Mouse (Mus musculus) G1E (cell line): Measurements from ENCODE around the gene Tmem237. TPM values are rescaled to one million over a fixed set of nuclear protein-coding genes. Genes with fewer than 3 reads are reported as not detected.

Experiments used
- ATAC-seq: 2 replicates; pipeline ENCODE4 v1.8.0; 2016; ENCODE audit warnings: mild to moderate bottlenecking; ENCODE audit not compliant: insufficient number of reproducible peaks, poor library complexity, low FRiP score, severe bottlenecking; ENCODE audit errors: extremely low read depth
- DNase-seq: peaks from one replicate; pipeline ENCODE4 v3.0.0; 2012; ENCODE audit warnings: low spot score
- H3K27me3 ChIP-seq: 2 replicates; pipeline ENCODE4 v1.6.1; 2012; ENCODE audit warnings: mild to moderate bottlenecking, low read length, inconsistent platforms; ENCODE audit not compliant: insufficient read depth
- H3K36me3 ChIP-seq: replicated peaks from 2 replicates; pipeline ENCODE3; 2012; ENCODE audit warnings: mild to moderate bottlenecking, inconsistent platforms
- H3K4me1 ChIP-seq: 2 replicates; pipeline ENCODE4 v1.6.1; 2012; ENCODE audit warnings: low read depth, low read length, inconsistent platforms, mixed read lengths; ENCODE audit not compliant: insufficient read depth
- H3K4me3 ChIP-seq: 2 replicates; pipeline ENCODE4 v1.5.1; 2012; ENCODE audit warnings: low read depth, mild to moderate bottlenecking, inconsistent platforms, low read length, moderate library complexity, mixed read lengths
- H3K9me3 ChIP-seq: replicated peaks from 2 replicates; pipeline ENCODE4 v1.6.1; 2012; ENCODE audit warnings: inconsistent platforms
- CTCF ChIP-seq: IDR thresholded peaks from 2 replicates; pipeline ENCODE4 v1.5.1; 2012; ENCODE audit warnings: low read depth, low read length, inconsistent platforms, mixed read lengths
- GATA1 ChIP-seq: IDR thresholded peaks from 2 replicates; pipeline ENCODE4 v1.6.1; 2012; ENCODE audit warnings: borderline replicate concordance, low read length, inconsistent platforms, mixed read lengths
- GATA2 ChIP-seq: IDR thresholded peaks from 2 replicates; pipeline ENCODE4 v1.6.1; 2012; ENCODE audit warnings: low read depth, low read length, inconsistent platforms, borderline replicate concordance
- POLR2AphosphoS5 ChIP-seq: IDR thresholded peaks from 2 replicates; pipeline ENCODE4 v1.6.1; 2012; ENCODE audit warnings: low read depth, low read length, inconsistent platforms; ENCODE audit not compliant: insufficient replicate concordance
- TAL1 ChIP-seq: conservative IDR thresholded peaks from 2 replicates; pipeline ENCODE4 v1.6.1; 2012; ENCODE audit warnings: low read depth, low read length, inconsistent platforms, mixed read lengths
- polyA plus RNA-seq: library from polyadenylated mRNA; stranded (reverse); fragments of >175 nt; gene quantifications from 2 replicates; pipeline ENCODE4 v1.2.3, GENCODE M21; 2012
- total RNA-seq, 2 experiments: library from RNA; stranded (forward) in 1 of 2; stranded (reverse) in 1 of 2; fragments of 200-1000 nt in 1 of 2; fragments of >200 nt in 1 of 2; fragmentation: Nextera tagmentation in 1 of 2; gene quantifications; 2 replicates each; pipeline ENCODE4 v1.2.3; 2014 to 2017

Gene Tmem237
- total and polyA plus RNA-seq, 3 experiments = 3.3 to 39.0 (median 9.7) TPM

- Histone ChIP-seq H3K4me3 (no peak overlapping the region), H3K27me3 (peaks cover 13% of the 10 kb centered on the region), H3K36me3 (no peaks in the 10 kb centered on the region), H3K4me1 (no peaks in the 10 kb centered on the region), H3K9me3 (no peaks in the 10 kb centered on the region)
- no peak for ATAC-seq
- TF ChIP-seq GATA1 (no peak), TAL1 (no peak), CTCF (no peak), GATA2 (no peak), POLR2AphosphoS5 (no peak)
- no peak for DNase-seq
These were observed 56.5 kb downstream of the Tmem237 start for GRCm38 (mm10) chr1:59063697-59064096.

GRCm38 (mm10) chr1:59056955-59057354 lies 63.3 kb downstream of the Tmem237 start:
- Histone ChIP-seq H3K4me1 (no peaks in the 10 kb centered on the region), H3K27me3 (peaks cover 14% of the 10 kb centered on the region; the same call in 1 of the 2 replicates), H3K9me3 (no peaks in the 10 kb centered on the region), H3K4me3 (no peak overlapping the region), H3K36me3 (no peaks in the 10 kb centered on the region)
- DNase-seq (no peak), ATAC-seq (no peak)
- TF ChIP-seq GATA2 (no peak), CTCF (no peak), TAL1 (no peak), POLR2AphosphoS5 (no peak), GATA1 (no peak)

GRCm38 (mm10) chr1:59051306-59051705 lies 68.9 kb downstream of the Tmem237 start:
- Histone ChIP-seq H3K4me1 (no peaks in the 10 kb centered on the region), H3K4me3 (no peak overlapping the region), H3K36me3 (no peaks in the 10 kb centered on the region), H3K27me3 (peaks cover 13% of the 10 kb centered on the region; the same call in 1 of the 2 replicates), H3K9me3 (no peaks in the 10 kb centered on the region)
- DNase-seq (no peak), ATAC-seq (no peak)
- TF ChIP-seq TAL1 (no peak), CTCF (no peak), POLR2AphosphoS5 (no peak), GATA1 (no peak), GATA2 (no peak)

Other genes with a start within 250 kb of the Tmem237 start
- gene Trak2, start 147.0 kb downstream of the Tmem237 start, total RNA-seq (2014; fragmentation: Nextera tagmentation) = 88.5 and 143 TPM in 2 replicates
- gene Trak2, start 147.0 kb downstream of the Tmem237 start, total RNA-seq (2017) = 55.3 and 59.9 TPM in 2 replicates
- 89.6 and 110 TPM in 2 replicates for gene Trak2, start 147.0 kb downstream of the Tmem237 start, polyA plus RNA-seq
- gene Stradb, start 146.9 kb downstream of the Tmem237 start, total RNA-seq (2014; fragmentation: Nextera tagmentation) = 82.2 and 115 TPM in 2 replicates
- gene Stradb, start 146.9 kb downstream of the Tmem237 start, total RNA-seq (2017) = 21.1 and 23.3 TPM in 2 replicates
- gene Stradb, start 146.9 kb downstream of the Tmem237 start, polyA plus RNA-seq = 4.8 and 6.3 TPM in 2 replicates
- gene C2cd6, start 25.5 kb downstream of the Tmem237 start, total RNA-seq (2014; fragmentation: Nextera tagmentation) = not detected in 2 replicates
- 0.06 TPM in 1 of 2 replicates, not detected in the other for gene C2cd6, start 25.5 kb downstream of the Tmem237 start, total RNA-seq (2017)
- gene C2cd6, start 25.5 kb downstream of the Tmem237 start, polyA plus RNA-seq = not detected in 2 replicates
- 1.4 TPM in 1 of 2 replicates, not detected in the other for gene Mpp4, start 43.0 kb upstream of the Tmem237 start, total RNA-seq (2014; fragmentation: Nextera tagmentation)
- gene Mpp4, start 43.0 kb upstream of the Tmem237 start, total RNA-seq (2017) = 0.87 and 1.6 TPM in 2 replicates
- gene Mpp4, start 43.0 kb upstream of the Tmem237 start, polyA plus RNA-seq = 0.05 TPM in 1 of 2 replicates, not detected in the other
- gene Als2, start 116.8 kb upstream of the Tmem237 start, total RNA-seq (2014; fragmentation: Nextera tagmentation) = 23.0 and 30.3 TPM in 2 replicates
- 40.0 and 42.6 TPM in 2 replicates for gene Als2, start 116.8 kb upstream of the Tmem237 start, total RNA-seq (2017)
- 4.0 and 6.9 TPM in 2 replicates for gene Als2, start 116.8 kb upstream of the Tmem237 start, polyA plus RNA-seq
- gene Cdk15, start 136.5 kb upstream of the Tmem237 start, total RNA-seq (2014; fragmentation: Nextera tagmentation) = not detected in 2 replicates
- gene Cdk15, start 136.5 kb upstream of the Tmem237 start, total RNA-seq (2017) = not detected in 2 replicates
- gene Cdk15, start 136.5 kb upstream of the Tmem237 start, polyA plus RNA-seq = 0.04 TPM in 1 of 2 replicates, not detected in the other